Mouse (Mus musculus): ENCODE measurements around the gene Phactr1. TPM values are rescaled to one million over a fixed set of nuclear protein-coding genes. Genes with fewer than 3 reads are reported as not detected.

The Phactr1 gene
- 6.8 and 6.9 TPM in 2 replicates for polyA plus RNA-seq (2015; fragmentation: Nextera tagmentation; extraction: Ambion mirVana)

DNA sequence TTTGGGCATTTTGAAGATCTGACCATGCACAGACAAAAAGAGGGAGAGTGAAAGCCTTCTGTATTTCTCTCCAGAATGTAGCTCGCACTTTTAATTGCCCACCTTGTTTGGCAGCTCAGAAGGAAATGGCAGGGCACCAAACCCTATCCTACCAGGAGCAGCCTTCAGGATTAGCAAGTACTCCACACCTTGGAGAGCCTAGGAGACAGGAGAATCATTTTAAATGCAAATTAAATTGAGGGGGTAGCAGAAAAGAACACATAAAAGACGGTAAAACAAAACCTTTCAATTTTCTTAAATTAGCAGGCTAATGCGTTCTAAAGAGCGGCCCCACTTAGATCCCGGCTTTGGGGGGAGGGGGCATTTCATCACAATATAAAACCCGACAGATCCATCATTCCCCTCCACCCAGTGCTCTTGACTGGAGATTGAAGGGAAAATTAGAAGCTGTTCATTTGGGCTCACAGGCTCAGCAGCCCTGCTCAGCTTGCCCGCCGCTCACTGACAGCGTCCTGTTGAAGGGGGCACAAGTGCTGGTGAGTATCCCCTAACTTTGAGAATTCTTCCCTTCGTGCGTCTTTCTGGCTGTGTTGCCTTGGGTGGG lies at the start of gene Phactr1:
Gene Phactr1, plus strand, starts transcription at position 233 of the 604 bp plus-strand sequence.
- no peak for ATAC-seq

DNA sequence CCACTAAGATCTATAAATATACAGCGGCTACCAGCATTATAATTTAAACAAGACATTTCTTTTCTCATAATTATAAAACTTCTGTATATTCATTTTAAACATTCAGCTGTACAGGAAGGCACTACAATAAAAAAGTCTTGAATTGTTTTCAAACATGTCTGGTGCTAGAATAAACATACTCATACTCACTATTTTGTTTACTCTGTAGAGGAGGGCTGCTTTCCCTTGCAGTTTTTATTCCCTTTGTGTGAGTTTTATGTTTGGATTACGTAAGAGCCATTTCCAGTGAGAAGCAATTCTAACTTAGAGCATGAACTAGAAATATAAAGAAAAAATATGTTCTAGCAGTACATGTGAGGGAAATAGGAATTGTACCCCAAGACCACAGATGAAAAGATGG lies 45.5 kb upstream of the Phactr1 start:
- WGBS: 66% methylated on average over 2 of the region's 2 CpGs
- TF ChIP-seq CTCF (IDR thresholded peaks at IDR 0.05; ENCODE audit: low read depth): no peak

More for the DNA sequence above, at the start of gene Phactr1:
- H3K27ac ChIP-seq (ENCODE audit: low read depth, low read length): no peak within 1 kb of the TSS
- WGBS: 41% methylated on average over 11 of the region's 11 CpGs
- H3K9ac ChIP-seq (ENCODE audit: low read depth, low read length): no peak within 1 kb of the TSS
- H3K9me3 ChIP-seq (ENCODE audit: control insufficient read depth): no peaks in the 10 kb centered on the region
- no peak within 1 kb of the TSS for H3K4me3 ChIP-seq (ENCODE audit: low read depth, low read length)
- no peak within 1 kb of the TSS for H3K4me2 ChIP-seq (replicated peaks; ENCODE audit: low read depth)
- no peaks in the 10 kb centered on the region for H3K4me1 ChIP-seq (replicated peaks; ENCODE audit: control insufficient read depth, insufficient read depth, low read length)
- H3K36me3 ChIP-seq (ENCODE audit: control insufficient read depth, insufficient read depth): no peaks in the 10 kb centered on the region
- TF ChIP-seq CTCF (IDR thresholded peaks at IDR 0.05; ENCODE audit: low read depth): no peak
- no peaks in the 10 kb centered on the region; the same call in 1 of the 2 replicates for H3K27me3 ChIP-seq (replicated peaks; ENCODE audit: control insufficient read depth, insufficient read depth, low read length)

DNA sequence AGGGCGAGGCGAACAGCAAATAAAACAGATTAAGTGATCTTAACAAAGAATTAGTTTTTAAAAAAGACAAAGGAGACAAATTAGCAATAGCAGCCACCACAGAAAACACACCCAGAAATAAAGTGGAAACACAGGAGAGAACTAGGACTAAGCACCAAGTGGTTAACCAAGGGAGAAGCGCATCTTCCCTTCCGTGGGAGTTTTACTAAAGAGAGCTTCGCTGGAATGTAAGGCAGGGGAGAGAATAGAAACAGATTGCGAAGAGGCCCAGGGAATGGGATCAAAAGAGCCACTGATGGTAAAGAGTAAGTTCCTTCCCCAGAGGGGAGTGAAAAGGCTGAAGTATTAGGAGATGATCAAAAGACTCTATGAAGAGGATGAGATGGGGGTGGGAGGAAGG lies 30.2 kb upstream of the Phactr1 start:
- TF ChIP-seq CTCF (IDR thresholded peaks at IDR 0.05; ENCODE audit: low read depth): no peak
- no peak overlapping the region for H3K9ac ChIP-seq (ENCODE audit: low read depth, low read length)
- no peak for ATAC-seq
- no peak overlapping the region for H3K4me2 ChIP-seq (replicated peaks; ENCODE audit: low read depth)
- H3K9me3 ChIP-seq (ENCODE audit: control insufficient read depth): no peaks in the 10 kb centered on the region
- no peak overlapping the region for H3K27ac ChIP-seq (ENCODE audit: low read depth, low read length)
- H3K4me3 ChIP-seq (ENCODE audit: low read depth, low read length): no peak overlapping the region
- no peaks in the 10 kb centered on the region for H3K27me3 ChIP-seq (replicated peaks; ENCODE audit: control insufficient read depth, insufficient read depth, low read length)
- H3K36me3 ChIP-seq (ENCODE audit: control insufficient read depth, insufficient read depth): no peaks in the 10 kb centered on the region
- 73% methylated on average over 6 of the region's 6 CpGs for WGBS
- H3K4me1 ChIP-seq (replicated peaks; ENCODE audit: control insufficient read depth, insufficient read depth, low read length): no peaks in the 10 kb centered on the region

More for the DNA sequence above, 45.5 kb upstream of the Phactr1 start:
- Histone ChIP-seq H3K27ac (ENCODE audit: low read depth, low read length) (no peak overlapping the region), H3K4me1 (replicated peaks; ENCODE audit: control insufficient read depth, insufficient read depth, low read length) (no peaks in the 10 kb centered on the region), H3K36me3 (ENCODE audit: control insufficient read depth, insufficient read depth) (no peaks in the 10 kb centered on the region), H3K27me3 (replicated peaks; ENCODE audit: control insufficient read depth, insufficient read depth, low read length) (no peaks in the 10 kb centered on the region), H3K4me2 (replicated peaks; ENCODE audit: low read depth) (no peak overlapping the region), H3K9ac (ENCODE audit: low read depth, low read length) (no peak overlapping the region), H3K9me3 (ENCODE audit: control insufficient read depth) (no peaks in the 10 kb centered on the region), H3K4me3 (ENCODE audit: low read depth, low read length) (no peak overlapping the region)
- ATAC-seq: no peak

DNA sequence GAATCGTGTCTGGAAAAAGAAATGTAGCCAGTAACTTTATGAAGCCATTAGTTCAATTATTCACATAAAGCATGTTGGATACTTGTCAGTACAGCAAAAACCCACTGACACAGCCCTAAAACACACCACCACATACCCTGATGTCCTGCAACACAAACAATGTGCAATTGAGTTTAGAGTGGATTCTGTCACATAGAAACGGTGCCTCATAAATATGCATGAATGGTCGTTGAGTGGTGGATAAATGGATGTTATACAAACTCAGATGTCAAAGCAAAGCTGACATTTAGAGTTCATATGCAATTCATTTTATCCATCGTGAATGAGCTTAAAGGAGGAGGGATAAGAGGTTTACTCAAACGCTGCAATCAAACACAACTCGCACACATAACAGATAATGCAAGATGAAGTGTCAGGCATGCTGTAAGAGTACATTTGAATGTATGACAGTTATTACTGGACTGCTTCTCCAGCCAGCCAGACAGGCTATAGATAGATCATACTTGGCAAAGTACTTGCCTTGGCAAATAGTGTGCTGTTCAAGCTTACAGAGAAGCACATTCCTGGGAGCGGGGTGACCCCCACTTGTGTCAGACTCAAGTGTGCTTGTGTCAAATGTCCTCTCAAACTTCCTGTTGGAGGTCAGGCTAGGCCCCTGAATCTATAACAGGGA lies 23.6 kb upstream of the Phactr1 start:
- no peak overlapping the region for H3K4me3 ChIP-seq (ENCODE audit: low read depth, low read length)
- no peak overlapping the region for H3K27ac ChIP-seq (ENCODE audit: low read depth, low read length)
- H3K9me3 ChIP-seq (ENCODE audit: control insufficient read depth): no peaks in the 10 kb centered on the region
- H3K4me2 ChIP-seq (replicated peaks; ENCODE audit: low read depth): no peak overlapping the region
- no peaks in the 10 kb centered on the region for H3K36me3 ChIP-seq (ENCODE audit: control insufficient read depth, insufficient read depth)
- ATAC-seq: no peak
- H3K4me1 ChIP-seq (replicated peaks; ENCODE audit: control insufficient read depth, insufficient read depth, low read length): no peaks in the 10 kb centered on the region
- no peak overlapping the region for H3K9ac ChIP-seq (ENCODE audit: low read depth, low read length)
- no peaks in the 10 kb centered on the region for H3K27me3 ChIP-seq (replicated peaks; ENCODE audit: control insufficient read depth, insufficient read depth, low read length)
- TF ChIP-seq CTCF (IDR thresholded peaks at IDR 0.05; ENCODE audit: low read depth): no peak
- 57% methylated on average over 7 of the region's 7 CpGs for WGBS

DNA sequence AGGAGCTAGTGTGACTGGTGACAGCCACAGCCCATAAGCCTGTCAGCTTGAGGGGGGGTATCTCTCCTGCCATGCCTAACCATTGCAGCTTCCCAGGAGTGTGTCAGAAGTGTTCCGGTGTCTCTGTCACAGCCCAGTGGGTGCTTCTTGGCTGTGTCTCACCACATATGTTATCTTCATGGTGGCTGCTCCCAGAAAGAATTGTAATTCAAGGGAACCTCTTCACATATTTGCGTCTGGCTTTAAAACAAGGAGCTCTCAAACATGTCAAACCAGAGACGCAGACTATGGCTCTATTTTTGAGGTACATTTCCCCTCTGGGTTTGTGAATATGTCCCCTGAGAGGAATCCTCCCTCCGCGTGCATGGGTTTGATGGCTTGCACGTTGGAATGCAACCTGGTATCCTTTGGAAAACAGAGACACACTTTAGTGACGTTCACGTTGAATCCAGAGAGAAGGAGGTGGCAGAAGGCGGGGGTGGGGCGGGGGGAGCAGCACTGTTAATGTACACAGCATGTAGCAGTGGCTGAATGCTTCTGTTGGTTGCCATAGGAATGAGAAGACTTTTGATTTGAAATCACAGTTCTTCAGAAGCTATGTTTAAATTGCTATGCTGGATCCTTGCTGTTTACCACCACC lies 8.7 kb upstream of the Phactr1 start:
- Histone ChIP-seq H3K27ac (ENCODE audit: low read depth, low read length) (no peak overlapping the region), H3K27me3 (replicated peaks; ENCODE audit: control insufficient read depth, insufficient read depth, low read length) (no peaks in the 10 kb centered on the region), H3K9ac (ENCODE audit: low read depth, low read length) (no peak overlapping the region), H3K4me1 (replicated peaks; ENCODE audit: control insufficient read depth, insufficient read depth, low read length) (no peaks in the 10 kb centered on the region), H3K4me3 (ENCODE audit: low read depth, low read length) (no peak overlapping the region), H3K4me2 (replicated peaks; ENCODE audit: low read depth) (no peak overlapping the region), H3K36me3 (ENCODE audit: control insufficient read depth, insufficient read depth) (no peaks in the 10 kb centered on the region), H3K9me3 (ENCODE audit: control insufficient read depth) (no peaks in the 10 kb centered on the region)
- WGBS: 51% methylated on average over 10 of the region's 10 CpGs
- ATAC-seq: no peak
- no peak for TF ChIP-seq CTCF (IDR thresholded peaks at IDR 0.05; ENCODE audit: low read depth)

DNA sequence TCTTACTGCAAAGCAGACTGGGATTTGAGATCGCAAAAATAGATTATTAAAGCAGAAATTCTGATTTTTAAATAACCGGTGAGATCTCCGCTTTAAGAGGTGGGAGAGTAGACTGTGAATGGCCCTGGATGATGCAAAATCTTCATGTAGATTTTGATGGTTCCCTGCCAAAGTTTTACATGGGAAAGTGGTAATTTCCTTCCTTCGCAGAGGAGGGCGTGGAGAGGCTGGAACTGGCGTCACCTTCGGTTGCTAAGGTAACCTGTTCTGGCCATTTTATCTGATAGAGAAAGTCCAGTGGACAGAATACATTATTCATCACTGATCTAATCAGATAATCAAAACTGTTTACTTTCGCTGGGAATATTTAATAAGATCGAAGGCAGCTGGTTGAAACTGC lies 876 bp downstream of the Phactr1 start:
- no peak for ATAC-seq
- no peaks in the 10 kb centered on the region for H3K4me1 ChIP-seq (replicated peaks; ENCODE audit: control insufficient read depth, insufficient read depth, low read length)
- TF ChIP-seq CTCF (IDR thresholded peaks at IDR 0.05; ENCODE audit: low read depth): no peak
- WGBS: 70% methylated on average over 9 of the region's 9 CpGs
- no peaks in the 10 kb centered on the region; the same call in 1 of the 2 replicates for H3K27me3 ChIP-seq (replicated peaks; ENCODE audit: control insufficient read depth, insufficient read depth, low read length)
- no peaks in the 10 kb centered on the region for H3K9me3 ChIP-seq (ENCODE audit: control insufficient read depth)
- no peak overlapping the region for H3K4me3 ChIP-seq (ENCODE audit: low read depth, low read length)
- H3K36me3 ChIP-seq (ENCODE audit: control insufficient read depth, insufficient read depth): no peaks in the 10 kb centered on the region
- H3K4me2 ChIP-seq (replicated peaks; ENCODE audit: low read depth): no peak overlapping the region
- H3K9ac ChIP-seq (ENCODE audit: low read depth, low read length): no peak overlapping the region
- H3K27ac ChIP-seq (ENCODE audit: low read depth, low read length): no peak overlapping the region

Measured in intestine, postnatal 0 days (tissue).